8 mouse cellular contexts compared by ENCODE assay signal in genomic region chr15:11590542-11591116, GRCm38 (mm10).
A peak's percentile ranks its signal among the peaks of the same experiment; 100 is the strongest.
DNase-seq lines count a peak whose midpoint lies in the region; ATAC-seq lines count a peak whose summit lies in the region.

No protein-coding gene starts in this region.

- H3K4me3 ChIP-seq in heart, embryonic 12.5 days = no peak overlapping the region
- H3K4me3 ChIP-seq in neural tube, embryonic 14.5 days (ENCODE audit: low read depth, low read length) = no peak overlapping the region
- H3K4me3 ChIP-seq in embryonic facial prominence, embryonic 14.5 days (ENCODE audit: low read depth, low read length) = no peak overlapping the region

- ATAC-seq in heart, embryonic 12.5 days (ENCODE audit: insufficient number of reproducible peaks, low FRiP score) = no peak
- peak; percentile 65; the same call in 1 of the 2 replicates for ATAC-seq in neural tube, embryonic 14.5 days (ENCODE audit: low read depth)
- ATAC-seq in embryonic facial prominence, embryonic 14.5 days (ENCODE audit: low read depth) = no peak

- H3K4me2 ChIP-seq in heart, embryonic 12.5 days = no peak overlapping the region
- no peak overlapping the region for H3K4me2 ChIP-seq in neural tube, embryonic 14.5 days (ENCODE audit: low read depth, low read length)
- H3K4me2 ChIP-seq in embryonic facial prominence, embryonic 14.5 days (ENCODE audit: low read depth, low read length) = no peak overlapping the region

- WGBS in heart, embryonic 12.5 days = 32% methylated on average over 9 of the region's 9 CpGs
- WGBS in neural tube, embryonic 14.5 days = 48% methylated on average over 9 of the region's 9 CpGs
- 36% methylated on average over 9 of the region's 9 CpGs for WGBS in embryonic facial prominence, embryonic 14.5 days

- H3K27me3 ChIP-seq in heart, embryonic 12.5 days (replicated peaks) = no peaks in the 10 kb centered on the region
- H3K27me3 ChIP-seq in neural tube, embryonic 14.5 days (ENCODE audit: control insufficient read depth, insufficient read depth, low read length) = no peaks in the 10 kb centered on the region
- no peaks in the 10 kb centered on the region for H3K27me3 ChIP-seq in embryonic facial prominence, embryonic 14.5 days (replicated peaks; ENCODE audit: control insufficient read depth, insufficient read depth, low read length)

- no peak overlapping the region for H3K9ac ChIP-seq in heart, embryonic 12.5 days
- no peak overlapping the region for H3K9ac ChIP-seq in neural tube, embryonic 14.5 days (replicated peaks; ENCODE audit: low read depth, low read length)
- no peak overlapping the region for H3K9ac ChIP-seq in embryonic facial prominence, embryonic 14.5 days (ENCODE audit: low read depth, low read length)

- DNase-seq in heart, adult 18-20 months = peak; percentile 28 to 65
- DNase-seq in neural tube, embryonic 10.5 days (ENCODE audit: extremely low spot score, low spot score) = no peak
- DNase-seq in embryonic facial prominence, embryonic 14.5 days (ENCODE audit: low spot score) = peak; percentile 67
- peak; percentile 30 for DNase-seq in mesoderm, embryonic 11.5 days (ENCODE audit: low read depth, low spot score)
- no peak for DNase-seq in urinary bladder, postnatal 4 days (ENCODE audit: low spot score in 2 of 2)
- DNase-seq in urinary bladder, adult 18-20 months (ENCODE audit: low spot score in 2 of 2) = no peak

- H3K4me1 ChIP-seq in heart, embryonic 12.5 days (replicated peaks) = 0 out of 2 replicates have a peak, but pooled peaks cover 4% of the 10 kb centered on the region
- no peaks in the 10 kb centered on the region for H3K4me1 ChIP-seq in neural tube, embryonic 14.5 days (ENCODE audit: control insufficient read depth, insufficient read depth, low read length)
- H3K4me1 ChIP-seq in embryonic facial prominence, embryonic 14.5 days (ENCODE audit: control insufficient read depth, insufficient read depth, low read length) = no peaks in the 10 kb centered on the region

- H3K9me3 ChIP-seq in heart, embryonic 12.5 days (replicated peaks) = no peaks in the 10 kb centered on the region
- H3K9me3 ChIP-seq in neural tube, embryonic 14.5 days (ENCODE audit: control insufficient read depth, low read length) = no peaks in the 10 kb centered on the region
- no peaks in the 10 kb centered on the region for H3K9me3 ChIP-seq in embryonic facial prominence, embryonic 14.5 days (ENCODE audit: control insufficient read depth, low read length)

- no peaks in the 10 kb centered on the region for H3K36me3 ChIP-seq in heart, embryonic 12.5 days
- no peaks in the 10 kb centered on the region for H3K36me3 ChIP-seq in neural tube, embryonic 14.5 days (ENCODE audit: control insufficient read depth, insufficient read depth, low read length)
- H3K36me3 ChIP-seq in embryonic facial prominence, embryonic 14.5 days (ENCODE audit: control insufficient read depth, insufficient read depth, low read length) = no peaks in the 10 kb centered on the region

- no peak overlapping the region for H3K27ac ChIP-seq in heart, embryonic 12.5 days (ENCODE audit: poor library complexity, severe bottlenecking)
- H3K27ac ChIP-seq in neural tube, embryonic 14.5 days (ENCODE audit: low read depth, low read length) = no peak overlapping the region
- no peak overlapping the region for H3K27ac ChIP-seq in embryonic facial prominence, embryonic 14.5 days (replicated peaks; ENCODE audit: low read depth, low read length)

Comparison
In these comparisons a context has a peak if more than half of its experiments do, and no peak if none do; other contexts are left out.
1. DNase-seq: peak in heart, adult 18-20 months (2 of 2), embryonic facial prominence, embryonic 14.5 days (single experiment) and mesoderm, embryonic 11.5 days (single experiment); none in neural tube, embryonic 10.5 days (single experiment), urinary bladder, postnatal 4 days (0 of 2) and urinary bladder, adult 18-20 months (0 of 2).